Mouse (Mus musculus) B cell, adult 67 days (primary cell): ENCODE results near the gene Kcnk18. TPM values are rescaled to one million over a fixed set of nuclear protein-coding genes. Genes with fewer than 3 reads are reported as not detected.

Experiments used
- total RNA-seq, 2 experiments: library from RNA; stranded (reverse); gene quantifications; 4 replicates each; pipeline ENCODE4 v1.2.4; 2023

Gene Kcnk18
- total RNA-seq: not detected

DNA sequence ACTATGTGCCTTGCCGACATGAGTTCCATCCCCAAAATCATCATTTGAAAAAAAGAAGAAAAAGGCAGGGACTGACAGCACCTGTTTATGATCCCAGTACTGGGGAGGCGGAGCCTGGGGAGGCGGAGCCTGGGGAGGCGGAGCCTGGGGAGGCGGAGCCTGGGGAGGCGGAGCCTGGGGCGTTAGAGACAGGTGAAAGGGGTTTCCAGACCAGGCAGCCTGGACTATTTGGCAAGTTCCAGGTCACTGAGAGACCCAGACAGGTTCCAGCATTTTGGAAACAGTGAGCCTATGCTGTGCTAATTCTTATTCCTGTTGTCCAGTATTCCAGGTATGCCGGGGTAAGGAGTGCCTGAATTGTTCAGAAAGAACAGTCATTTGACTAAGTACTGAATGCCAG lies at the start of gene Kcnk18:
Kcnk18 (plus strand) TSS at position 224 of the 400 bp plus-strand sequence.

DNA sequence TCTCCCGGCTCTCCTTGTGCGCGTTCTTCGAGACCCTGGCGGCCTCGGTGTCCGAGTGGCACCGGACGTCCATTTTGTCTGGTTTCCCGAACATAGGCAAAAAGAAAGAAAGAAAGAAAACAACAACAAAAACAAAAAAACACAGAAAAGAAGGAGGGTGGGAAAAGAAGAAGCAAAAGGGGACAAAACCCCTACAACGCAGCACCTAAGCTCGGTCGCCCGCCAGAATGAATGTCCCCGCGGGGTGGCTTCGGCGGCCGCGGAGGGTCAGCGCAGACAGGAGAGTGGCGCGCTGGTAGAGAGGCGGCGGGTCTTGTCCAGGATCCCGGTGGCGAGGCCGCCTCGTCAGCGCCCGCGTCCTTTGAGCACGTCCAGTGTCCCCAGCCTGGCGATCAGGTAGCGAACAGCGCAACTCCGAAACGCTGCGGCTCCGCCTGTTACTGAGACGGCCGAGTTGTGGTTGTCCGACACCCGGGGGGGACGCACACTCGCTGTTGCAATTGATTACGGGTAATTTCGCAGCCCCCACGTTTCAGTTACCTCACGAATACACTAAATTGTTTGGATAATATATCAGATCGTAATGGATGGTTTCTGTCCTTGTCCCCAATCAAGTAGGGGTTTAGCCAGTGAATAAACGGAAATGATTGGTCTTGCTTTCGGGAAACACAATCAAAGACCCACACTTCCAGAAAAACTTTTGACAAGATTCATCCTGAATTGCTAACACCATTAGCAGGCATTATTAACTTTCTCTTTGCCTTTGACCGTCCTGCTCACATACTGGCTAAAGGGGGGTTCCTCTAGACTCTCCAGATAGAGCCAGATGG lies 48.9 kb upstream of the Kcnk18 start, which contains the start of gene Vax1:
Vax1 (minus strand) TSS at position 121 of the 830 bp plus-strand sequence.

DNA sequence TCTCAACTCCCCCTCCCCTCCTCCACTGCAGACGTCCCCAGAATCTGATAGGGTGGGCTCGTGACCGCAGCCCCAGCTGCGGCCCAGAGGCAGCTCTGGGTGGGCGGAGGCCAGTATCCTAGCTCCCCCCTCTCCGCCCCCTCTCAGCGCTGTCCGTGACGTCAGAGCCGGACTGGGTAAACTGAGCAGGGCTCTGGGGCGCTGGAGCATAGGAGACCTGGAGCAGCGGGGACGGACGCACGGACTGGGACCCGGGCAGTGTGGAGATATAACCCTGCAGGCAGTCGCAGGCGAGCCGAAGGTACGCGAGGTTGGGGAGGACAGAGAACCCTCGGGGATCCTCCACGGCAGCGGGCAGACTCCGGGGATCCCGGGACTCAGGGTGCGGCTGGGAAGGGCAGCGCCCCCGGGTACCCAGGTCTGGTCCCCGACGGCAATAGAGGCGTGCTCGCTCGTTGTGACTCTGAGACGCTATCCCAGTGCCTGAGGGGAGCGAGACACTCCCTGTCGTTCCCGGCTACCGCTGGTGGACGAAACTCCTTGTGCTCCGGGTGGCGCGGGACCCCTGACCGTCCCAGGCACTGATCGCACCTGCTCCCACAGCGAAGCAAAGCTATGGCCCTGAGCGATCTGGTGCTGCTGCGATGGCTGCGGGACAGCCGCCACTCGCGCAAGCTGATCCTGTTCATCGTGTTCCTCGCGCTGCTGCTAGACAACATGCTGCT lies 41.9 kb downstream of the Kcnk18 start, which contains the start of gene Slc18a2:
Slc18a2 (plus strand) TSS at position 179 of the 725 bp plus-strand sequence.

Other genes starting within 250 kb of the Kcnk18 start
- under 1 TPM in 1 of 2 experiments, not detected in 1; 0.23 TPM for gene Shtn1, start 143.1 kb upstream of the Kcnk18 start, total RNA-seq
- not detected for gene Vax1, start 49.2 kb upstream of the Kcnk18 start, total RNA-seq
- under 1 TPM in 1 of 2 experiments, not detected in 1; 0.18 TPM for gene Slc18a2, start 41.7 kb downstream of the Kcnk18 start, total RNA-seq
- 100 to 1,000 TPM; 820 to 896 TPM for gene Rps12-ps3, start 103.1 kb downstream of the Kcnk18 start, total RNA-seq
- 10 to 100 TPM; 46.7 to 47.8 TPM for gene Pdzd8, start 126.6 kb downstream of the Kcnk18 start, total RNA-seq
- not detected for gene Emx2, start 239.2 kb downstream of the Kcnk18 start, total RNA-seq